Mouse (Mus musculus) heart, adult 18-20 months (tissue): ENCODE results near the gene Adh4. TPM values are rescaled to one million over a fixed set of nuclear protein-coding genes. Genes with fewer than 3 reads are reported as not detected.
"Not testable (repeated sequence)": the region's sequence is repeated elsewhere in the genome, so short reads cannot be mapped to it uniquely, and the experiment has no call there.

Source experiments
- DNase-seq, 2 experiments: peaks; one replicate each; pipeline ENCODE4 v3.0.0; 2021 to 2022; ENCODE audit warnings: mixed read lengths in 1 of 2
- total RNA-seq, 2 experiments: library from RNA; stranded (reverse); gene quantifications; 2 replicates each; pipeline ENCODE4 v1.2.3; 2021

Gene Adh4
- total RNA-seq, 2 experiments from 2014 or later = not detected

- no peak for DNase-seq
These were observed 33.0 kb downstream of the Adh4 start for GRCm38 (mm10) chr3:138448077-138448860.

GRCm38 (mm10) chr3:138452169-138452568 is 36.9 kb downstream of the Adh4 start:
- DNase-seq = no peak

GRCm38 (mm10) chr3:138454234-138454633 is 39.0 kb downstream of the Adh4 start:
- no peak for DNase-seq

- no peak for DNase-seq
These were observed 39.6 kb downstream of the Adh4 start for GRCm38 (mm10) chr3:138454711-138455435.

GRCm38 (mm10) chr3:138458441-138458840 is 43.2 kb downstream of the Adh4 start:
- DNase-seq = no peak

GRCm38 (mm10) chr3:138460260-138460659 is 45.0 kb downstream of the Adh4 start:
- no peak for DNase-seq

GRCm38 (mm10) chr3:138461832-138462231 is 46.6 kb downstream of the Adh4 start:
- DNase-seq = no peak

GRCm38 (mm10) chr3:138463137-138463536 is 47.9 kb downstream of the Adh4 start:
- no peak for DNase-seq

GRCm38 (mm10) chr3:138463807-138464206 is 48.5 kb downstream of the Adh4 start:
- DNase-seq = no peak

GRCm38 (mm10) chr3:138464573-138465147 is 49.4 kb downstream of the Adh4 start:
- no peak for DNase-seq

- DNase-seq = not testable (repeated sequence)
These were observed 51.4 kb downstream of the Adh4 start for GRCm38 (mm10) chr3:138466656-138467055.

- DNase-seq = no peak
These were observed 55.8 kb downstream of the Adh4 start for GRCm38 (mm10) chr3:138471066-138471465.

GRCm38 (mm10) chr3:138479489-138479888 is 64.2 kb downstream of the Adh4 start:
- no peak for DNase-seq

Other genes starting within 250 kb of the Adh4 start
- not detected for gene 4930579F01Rik, start 221.6 kb upstream of the Adh4 start, total RNA-seq
- gene Adh7, start 197.7 kb upstream of the Adh4 start, total RNA-seq = under 1 TPM; 0.45 to 0.93 TPM
- gene Adh1, start 154.5 kb upstream of the Adh4 start, total RNA-seq = 10 to 100 TPM; 31.3 to 42.9 TPM
- not detected for gene Adh6a, start 102.2 kb upstream of the Adh4 start, total RNA-seq
- 1 to 10 TPM; 1.2 to 2.2 TPM for gene Adh6b, start 73.7 kb upstream of the Adh4 start, total RNA-seq
- gene Adh5, start 27.6 kb downstream of the Adh4 start, total RNA-seq = 10 to 100 TPM; 82.4 to 89.7 TPM
- 10 to 100 TPM; 37.1 to 37.9 TPM for gene Metap1, start 74.0 kb downstream of the Adh4 start, total RNA-seq
- 100 to 1,000 TPM; 186 to 215 TPM for gene Eif4e, start 110.7 kb downstream of the Adh4 start, total RNA-seq